Mouse (Mus musculus) heart, postnatal 14 days (tissue): ENCODE results near the gene Dmbt1. TPM values are rescaled to one million over a fixed set of nuclear protein-coding genes. Genes with fewer than 3 reads are reported as not detected.

ENCODE experiments used
- DNase-seq, 2 experiments: peaks; one replicate each; pipeline ENCODE4 v3.0.0; 2021 to 2022
- intact Hi-C: fragments of 180-260 bp; cut with DNase I; formaldehyde crosslinking; loops from one replicate; pipeline ENCODE4 v1.15.1; 2025
- total RNA-seq, 2 experiments: library from RNA; stranded (reverse); gene quantifications; 2 replicates each; pipeline ENCODE4 v1.2.3; 2021

Dmbt1 gene
- total RNA-seq, 2 experiments from 2014 or later = 0.12 TPM; not detected in 1

DNA sequence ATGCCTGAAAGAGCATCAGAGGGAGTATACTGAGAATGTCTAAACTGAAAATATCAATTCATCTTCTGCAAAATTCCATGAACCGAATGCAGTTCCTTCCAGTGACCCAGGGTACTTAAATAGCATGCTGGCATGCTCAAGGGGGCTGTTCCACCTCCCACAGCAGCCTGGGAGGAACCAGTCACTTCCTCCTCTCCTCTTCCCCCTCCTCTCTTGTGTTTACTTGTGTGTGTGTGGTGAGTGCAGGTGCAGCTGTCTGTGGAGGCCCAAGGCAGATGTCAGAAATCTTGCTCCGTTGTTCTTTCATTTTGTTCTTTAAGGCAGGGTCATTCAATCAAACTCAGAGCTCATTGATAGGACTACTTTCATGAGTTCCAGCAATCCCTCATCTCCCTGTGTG lies 137.2 kb downstream of the Dmbt1 start:
- no peak for DNase-seq
- intact Hi-C loops = no loop called here

Other genes with a start within 250 kb of the Dmbt1 start
- 10 to 100 TPM; 46.7 to 51.4 TPM for gene Plekha1, start 166.3 kb upstream of the Dmbt1 start, total RNA-seq
- 100 to 1,000 TPM; 151 to 162 TPM for gene Htra1, start 95.9 kb upstream of the Dmbt1 start, total RNA-seq
- not detected for gene 4933402N03Rik, start 114.3 kb downstream of the Dmbt1 start, total RNA-seq
- 10 to 100 TPM; 14.9 to 18.7 TPM for gene 5430419D17Rik, start 142.3 kb downstream of the Dmbt1 start, total RNA-seq